Mouse (Mus musculus): Measurements from ENCODE around the gene Onecut3.

DNA sequence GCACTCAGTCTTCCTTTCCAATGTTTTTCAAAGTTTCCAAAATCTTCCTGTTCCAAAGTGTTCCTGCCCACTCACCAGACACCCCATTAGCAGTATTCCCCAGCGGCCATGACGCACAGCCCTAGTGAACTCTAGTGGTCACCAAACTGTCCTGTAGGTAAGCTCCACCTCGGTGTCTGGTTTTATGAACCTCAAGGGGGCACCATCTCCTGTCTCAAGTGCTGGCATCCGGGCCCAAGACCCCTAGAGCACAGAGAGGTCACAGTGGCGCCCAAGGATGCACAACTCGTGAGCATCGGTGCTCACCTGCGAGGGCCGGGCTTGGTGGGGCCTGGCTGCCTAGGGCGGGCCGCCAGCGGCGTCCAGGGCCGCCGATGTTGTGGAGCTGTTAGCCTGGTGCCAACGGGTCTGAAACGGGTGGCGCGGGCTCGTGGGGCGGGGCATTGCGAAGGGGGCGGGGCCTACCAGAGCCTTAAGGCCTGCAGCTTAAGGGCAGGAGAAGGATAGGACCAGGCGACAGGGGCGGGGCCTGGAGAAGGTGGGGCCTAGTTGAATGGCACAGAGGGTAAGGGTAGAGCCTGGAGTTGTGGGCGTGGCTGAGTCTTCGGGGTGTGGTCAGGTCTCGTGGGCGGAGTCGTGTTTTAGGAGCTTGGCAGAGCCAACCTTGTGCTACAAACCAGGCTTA lies 44.2 kb downstream of the Onecut3 start, which contains the start of gene Atp8b3:
- TF ChIP-seq CTCF (IDR thresholded peaks at IDR 0.05; ENCODE audit: insufficient read depth, low read depth, low read length) (no peak), POLR2A (IDR thresholded peaks at IDR 0.05; ENCODE audit: insufficient read depth, low read depth, low read length) (no peak)

Data from olfactory bulb, adult 2 months (tissue).